Mouse (Mus musculus) gonadal fat pad, adult 2 months (tissue): ENCODE data around the gene Esrra. TPM values are rescaled to one million over a fixed set of nuclear protein-coding genes. Genes with fewer than 3 reads are reported as not detected.
"Not testable (repeated sequence)": the region's sequence is repeated elsewhere in the genome, so short reads cannot be mapped to it uniquely, and the experiment has no call there.

Experiments
- DNase-seq: peaks from one replicate; pipeline ENCODE4 v3.0.0-alpha.2; 2012; ENCODE audit warnings: low read depth
- polyA plus RNA-seq: library from polyadenylated mRNA; depleted of rRNA; stranded (reverse); fragments of >200 nt; gene quantifications from 2 replicates; pipeline ENCODE4 v1.2.3, GENCODE M21; 2012

The Esrra gene
- polyA plus RNA-seq, 1 experiment, result 50.4 TPM

- DNase-seq, result no peak
These were observed 1.5 kb downstream of the Esrra start for GRCm38 (mm10) chr19:6919876-6920740.

- DNase-seq, result no peak
These were observed 2.2 kb downstream of the Esrra start for GRCm38 (mm10) chr19:6919431-6919830.

- no peak for DNase-seq
These were observed 3.3 kb downstream of the Esrra start for GRCm38 (mm10) chr19:6918321-6918720.

GRCm38 (mm10) chr19:6916496-6916895 is 5.1 kb downstream of the Esrra start:
- no peak for DNase-seq

GRCm38 (mm10) chr19:6915276-6915675 is 6.3 kb downstream of the Esrra start:
- DNase-seq, result no peak

GRCm38 (mm10) chr19:6914540-6914939 is 7.1 kb downstream of the Esrra start:
- DNase-seq, result no peak

- no peak for DNase-seq
These were observed 7.6 kb downstream of the Esrra start for GRCm38 (mm10) chr19:6913991-6914390.

- no peak for DNase-seq
These were observed 8.6 kb downstream of the Esrra start for GRCm38 (mm10) chr19:6913036-6913435.

- no peak for DNase-seq
These were observed 9.2 kb downstream of the Esrra start for GRCm38 (mm10) chr19:6912205-6912970.

GRCm38 (mm10) chr19:6911101-6912074 is 10.2 kb downstream of the Esrra start:
- no peak for DNase-seq

- not testable (repeated sequence) for DNase-seq
These were observed 11.3 kb downstream of the Esrra start for GRCm38 (mm10) chr19:6910306-6910705.

GRCm38 (mm10) chr19:6909507-6910289 is 11.9 kb downstream of the Esrra start, which contains the start of the genes Trmt112 and Prdx5:
Gene Trmt112, plus strand, starts transcription at chr19:6909698.
Gene Prdx5, minus strand, starts transcription at chr19:6910106.
- DNase-seq, result no peak

- no peak for DNase-seq
These were observed 12.6 kb downstream of the Esrra start for GRCm38 (mm10) chr19:6909021-6909420.

GRCm38 (mm10) chr19:6907811-6908540 is 13.6 kb downstream of the Esrra start:
- DNase-seq, result no peak

GRCm38 (mm10) chr19:6907094-6907493 is 14.5 kb downstream of the Esrra start:
- no peak for DNase-seq

GRCm38 (mm10) chr19:6906199-6906598 is 15.4 kb downstream of the Esrra start:
- DNase-seq, result no peak

GRCm38 (mm10) chr19:6905498-6906159 is 16.0 kb downstream of the Esrra start:
- no peak for DNase-seq

GRCm38 (mm10) chr19:6904846-6905245 is 16.8 kb downstream of the Esrra start:
- DNase-seq, result no peak

GRCm38 (mm10) chr19:6903031-6903430 is 18.6 kb downstream of the Esrra start:
- no peak for DNase-seq
